Comparison of ENCODE assay signal across 16 mouse cellular contexts in the genomic region with DNA sequence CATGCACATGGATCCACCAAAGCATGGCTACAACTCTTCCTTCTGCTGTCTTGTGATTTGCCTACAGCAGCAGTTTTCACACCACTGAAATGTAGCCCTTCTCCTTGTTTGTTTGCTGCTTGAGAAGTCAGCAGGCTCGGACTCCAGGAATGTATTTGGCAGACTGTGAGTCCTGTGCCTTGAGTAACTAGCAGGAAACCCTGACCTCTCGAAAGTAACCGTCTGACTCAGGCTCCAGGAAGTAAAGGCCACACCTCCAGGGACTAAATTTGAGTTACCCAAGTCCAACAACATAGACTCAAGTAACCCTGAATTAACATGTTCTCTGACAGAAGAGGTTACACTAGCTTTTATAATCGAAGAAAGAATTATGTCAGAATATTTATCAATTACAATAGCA.
A peak's percentile ranks its signal among the peaks of the same experiment; 100 is the strongest.
DNase-seq lines count a peak whose midpoint lies in the region; ATAC-seq and TF ChIP-seq lines count a peak whose summit lies in the region.
"Had no signal": no experiment of that assay in that cellular context is flagged by ENCODE, and none has a peak within 500 bp of the region (broad histone marks: within the 10 kb centered on the region; RNA-seq: fewer than 3 reads in every experiment).

No protein-coding gene starts in this region.

- POLR2A ChIA-PET in Patski (lab: Charles Lee): no interaction called here

- TF ChIP-seq CTCF in Patski (IDR thresholded peaks at IDR 0.05): no peak
- TF ChIP-seq CTCF in layer of hippocampus, adult 2 months (conservative IDR thresholded peaks at IDR 0.05): no peak

- CTCF ChIA-PET in Patski (lab: Charles Lee): no interaction called here

- DNase-seq in adrenal gland, adult 2 months: peak; percentile 72
- DNase-seq in adrenal gland, postnatal 4 days (ENCODE audit: low spot score in 2 of 2): no peak
- peak; percentile 50 for DNase-seq in Patski (ENCODE audit: low read depth, low spot score)
- DNase-seq in kidney, adult 9 months: peak; percentile 7
- DNase-seq in lung, postnatal 25 days (ENCODE audit: low spot score): peak; percentile 66
- DNase-seq in layer of hippocampus, adult 2 months (ENCODE audit: low spot score in 2 of 2): no peak
- DNase-seq in thymus, postnatal 14 days: no peak
- DNase-seq: B cell, adult 2 months; cerebellum, adult 8-10 months had no signal

- ATAC-seq in Patski: peak; percentile 96
- ATAC-seq in cerebellum, adult (ENCODE audit: insufficient number of reproducible peaks, low FRiP score, low TSS enrichment): no peak
- ATAC-seq: hindbrain, postnatal 0 days had no signal

- no peaks in the 10 kb centered on the region for H3K27me3 ChIP-seq in Patski
- H3K27me3 ChIP-seq: heart, embryonic 15.5 days; limb, embryonic 12.5 days had no signal

- no peak overlapping the region for H3K4me3 ChIP-seq in layer of hippocampus, adult 2 months
- H3K4me3 ChIP-seq: embryonic facial prominence, embryonic 10.5 days; forebrain, embryonic 10.5 days; heart, embryonic 15.5 days; limb, embryonic 12.5 days had no signal

- in situ Hi-C loops in Patski (cut with MboI; ENCODE audit: low pct_unique_long_range_greater_than_20kb): no loop called here

- H3K27ac ChIP-seq in layer of hippocampus, adult 2 months: no peak overlapping the region
- H3K27ac ChIP-seq: embryonic facial prominence, embryonic 10.5 days; forebrain, embryonic 10.5 days; heart, embryonic 15.5 days; hindbrain, postnatal 0 days; limb, embryonic 12.5 days; macrophage had no signal

Comparison
In these comparisons a context has a peak if more than half of its experiments do, and no peak if none do; other contexts are left out.
1. DNase-seq: peak in adrenal gland, adult 2 months (single experiment), Patski (single experiment), kidney, adult 9 months (single experiment) and lung, postnatal 25 days (single experiment); none in adrenal gland, postnatal 4 days (0 of 2), layer of hippocampus, adult 2 months (0 of 2) and thymus, postnatal 14 days (single experiment).